8 mouse cellular contexts compared by ENCODE assay signal in genomic region chr4:40970592-40970841, GRCm38 (mm10). TPM values are rescaled to one million over a fixed set of nuclear protein-coding genes. Genes with fewer than 3 reads are reported as not detected.
A peak's percentile ranks its signal among the peaks of the same experiment; 100 is the strongest.
DNase-seq lines count a peak whose midpoint lies in the region; ATAC-seq and TF ChIP-seq lines count a peak whose summit lies in the region.

No protein-coding gene starts in this region.

- peak overlapping the region; percentile 99 for H3ac ChIP-seq in C2C12 (ENCODE audit: control insufficient read depth, insufficient read length, low read depth)

- peaks cover 22% of the 10 kb centered on the region for H3K4me1 ChIP-seq in heart, embryonic 10.5 days
- peaks cover 19% of the 10 kb centered on the region for H3K4me1 ChIP-seq in forebrain, embryonic 12.5 days
- peaks cover 47% of the 10 kb centered on the region for H3K4me1 ChIP-seq in liver, embryonic 13.5 days (replicated peaks)

- H3K9ac ChIP-seq in forebrain, embryonic 12.5 days: peak overlapping the region; percentile 94
- H3K9ac ChIP-seq in liver, embryonic 13.5 days: peak overlapping the region; percentile 91

- no peak for DNase-seq in heart, embryonic 10.5 days (ENCODE audit: low spot score)
- no peak for DNase-seq in heart, postnatal 25 days (ENCODE audit: low spot score)
- DNase-seq in liver, embryonic 13.5 days: no peak
- DNase-seq in embryo, embryonic 10 days (ENCODE audit: low spot score): no peak
- DNase-seq in thymus, postnatal 0 days (ENCODE audit: low spot score): no peak
- no peak for DNase-seq in spleen, postnatal 10 days (ENCODE audit: low spot score in 2 of 2)

- peak overlapping the region; percentile 97 for H3K27ac ChIP-seq in heart, embryonic 10.5 days
- H3K27ac ChIP-seq in forebrain, embryonic 12.5 days: peak overlapping the region; percentile 90
- H3K27ac ChIP-seq in liver, embryonic 13.5 days: peak overlapping the region; percentile 91

- H3K4me2 ChIP-seq in forebrain, embryonic 12.5 days: peak overlapping the region; percentile 76
- H3K4me2 ChIP-seq in liver, embryonic 13.5 days: peak overlapping the region; percentile 85

- H3K79me2 ChIP-seq in C2C12 (ENCODE audit: control insufficient read depth, insufficient read depth): peaks cover 55% of the 10 kb centered on the region

- intact Hi-C loops in heart, postnatal 25 days (cut with DNase I): no loop called here

- WGBS in heart, embryonic 10.5 days: under 1% methylated on average over 15 of the region's 16 CpGs
- WGBS in forebrain, embryonic 12.5 days: 0% methylated on average over 16 of the region's 16 CpGs
- WGBS in liver, embryonic 13.5 days (ENCODE audit: insufficient replicate concordance): under 1% methylated on average over 16 of the region's 16 CpGs

- no peaks in the 10 kb centered on the region for H3K9me3 ChIP-seq in heart, embryonic 10.5 days
- H3K9me3 ChIP-seq in forebrain, embryonic 12.5 days: no peaks in the 10 kb centered on the region
- H3K9me3 ChIP-seq in liver, embryonic 13.5 days (replicated peaks): no peaks in the 10 kb centered on the region

- H3K36me3 ChIP-seq in heart, embryonic 10.5 days: peaks cover 25% of the 10 kb centered on the region
- peaks cover 29% of the 10 kb centered on the region for H3K36me3 ChIP-seq in C2C12 (ENCODE audit: control insufficient read depth, insufficient read depth)
- H3K36me3 ChIP-seq in forebrain, embryonic 12.5 days (replicated peaks): peaks cover 19% of the 10 kb centered on the region
- H3K36me3 ChIP-seq in liver, embryonic 13.5 days: peaks cover 36% of the 10 kb centered on the region

- no peak; the same call in 1 of the 2 replicates for ATAC-seq in forebrain, embryonic 12.5 days (ENCODE audit: low FRiP score)
- ATAC-seq in liver, embryonic 13.5 days (ENCODE audit: low read depth): peak; percentile 38

- peak overlapping the region; percentile 97 for H3K4me3 ChIP-seq in heart, embryonic 10.5 days
- peak overlapping the region; percentile 82 for H3K4me3 ChIP-seq in C2C12 (ENCODE audit: insufficient read depth, poor library complexity, severe bottlenecking)
- peak overlapping the region; percentile 97 for H3K4me3 ChIP-seq in forebrain, embryonic 12.5 days (replicated peaks)
- H3K4me3 ChIP-seq in liver, embryonic 13.5 days (replicated peaks): peak overlapping the region; percentile 97

- TF ChIP-seq CTCF in C2C12 (IDR thresholded peaks at IDR 0.05; ENCODE audit: control insufficient read depth, insufficient read depth, insufficient read length): no peak

- H3K27me3 ChIP-seq in heart, embryonic 10.5 days (ENCODE audit: insufficient read depth, poor library complexity, severe bottlenecking): no peaks in the 10 kb centered on the region
- H3K27me3 ChIP-seq in C2C12 (ENCODE audit: control insufficient read depth, insufficient read depth, insufficient read length): no peaks in the 10 kb centered on the region
- H3K27me3 ChIP-seq in forebrain, embryonic 12.5 days: no peaks in the 10 kb centered on the region
- H3K27me3 ChIP-seq in liver, embryonic 13.5 days: no peaks in the 10 kb centered on the region

- peaks cover 38% of the 10 kb centered on the region for H3K79me3 ChIP-seq in C2C12 (ENCODE audit: low read depth)

TF ChIP-seq in C2C12, 6 proteins besides CTCF, POLR2A, EP300 and RAD21:
- no peak for TF ChIP-seq MYOD1 (IDR thresholded peaks at IDR 0.05; ENCODE audit: control insufficient read depth, insufficient read length, low read depth)
- TF ChIP-seq FOSL1 (IDR thresholded peaks at IDR 0.05; ENCODE audit: insufficient read depth, low read length, poor library complexity, severe bottlenecking): no peak
- no peak for TF ChIP-seq CEBPB (IDR thresholded peaks at IDR 0.05; ENCODE audit: low read depth)
- no peak for TF ChIP-seq MAX (IDR thresholded peaks at IDR 0.05)
- TF ChIP-seq USF1 (IDR thresholded peaks at IDR 0.05; ENCODE audit: low read depth): no peak
- TF ChIP-seq MYOG (IDR thresholded peaks at IDR 0.05; ENCODE audit: control insufficient read depth, extremely low read depth, insufficient read length): no peak
TF ChIP-seq in C2C12: peak in this region for 0.

RNA-seq across cellular contexts. Expression of gene Nfx1, which starts 0.2 kb away (rescaled TPM):
- 76.5 and 87.4 TPM in 2 replicates for polyA plus RNA-seq in heart, embryonic 10.5 days (2016; fragmentation: Nextera tagmentation; extraction: Ambion mirVana)
- 10 to 100 TPM; 20.1 to 21.3 TPM for total RNA-seq in heart, postnatal 25 days (2021)
- polyA plus RNA-seq in C2C12 (2012; fragmentation: generic; extraction: Trizol): 29.0 TPM
- 104 and 109 TPM in 2 replicates for polyA plus RNA-seq in forebrain, embryonic 12.5 days (2016; fragmentation: Nextera tagmentation; extraction: Ambion mirVana)
- polyA plus RNA-seq in liver, embryonic 13.5 days (2015; fragmentation: Nextera tagmentation; extraction: Ambion mirVana): 32.8 and 40.5 TPM in 2 replicates
- polyA plus RNA-seq in thymus, postnatal 0 days (2015; fragmentation: Nextera tagmentation; extraction: Ambion mirVana): 63.5 and 65.6 TPM in 2 replicates

RNA-seq across cellular contexts. Expression of gene Chmp5, which starts 22.3 kb away (rescaled TPM):
- polyA plus RNA-seq in heart, embryonic 10.5 days (2016; fragmentation: Nextera tagmentation; extraction: Ambion mirVana): 72.3 and 76.7 TPM in 2 replicates
- total RNA-seq in heart, postnatal 25 days (2021): 10 to 100 TPM; 33.7 to 35.9 TPM
- 48.8 TPM for polyA plus RNA-seq in C2C12 (2012; fragmentation: generic; extraction: Trizol)
- polyA plus RNA-seq in forebrain, embryonic 12.5 days (2016; fragmentation: Nextera tagmentation; extraction: Ambion mirVana): 143 and 146 TPM in 2 replicates
- polyA plus RNA-seq in liver, embryonic 13.5 days (2015; fragmentation: Nextera tagmentation; extraction: Ambion mirVana): 48.7 and 57.4 TPM in 2 replicates
- polyA plus RNA-seq in thymus, postnatal 0 days (2015; fragmentation: Nextera tagmentation; extraction: Ambion mirVana): 131 and 141 TPM in 2 replicates

RNA-seq across cellular contexts. Expression of gene Bag1, which starts 22.4 kb away (rescaled TPM):
- 181 and 209 TPM in 2 replicates for polyA plus RNA-seq in heart, embryonic 10.5 days (2016; fragmentation: Nextera tagmentation; extraction: Ambion mirVana)
- 100 to 1,000 TPM; 247 to 264 TPM for total RNA-seq in heart, postnatal 25 days (2021)
- polyA plus RNA-seq in C2C12 (2012; fragmentation: generic; extraction: Trizol): 170 TPM
- polyA plus RNA-seq in forebrain, embryonic 12.5 days (2016; fragmentation: Nextera tagmentation; extraction: Ambion mirVana): 215 and 229 TPM in 2 replicates
- 145 and 166 TPM in 2 replicates for polyA plus RNA-seq in liver, embryonic 13.5 days (2015; fragmentation: Nextera tagmentation; extraction: Ambion mirVana)
- 185 and 190 TPM in 2 replicates for polyA plus RNA-seq in thymus, postnatal 0 days (2015; fragmentation: Nextera tagmentation; extraction: Ambion mirVana)

RNA-seq across cellular contexts. Expression of gene Spink4, which starts 50.7 kb away (rescaled TPM):
- polyA plus RNA-seq in heart, embryonic 10.5 days (2016; fragmentation: Nextera tagmentation; extraction: Ambion mirVana): 6.2 and 10.2 TPM in 2 replicates
- under 1 TPM in 1 of 2 experiments, not detected in 1; 0.78 TPM for total RNA-seq in heart, postnatal 25 days (2021)
- not detected for polyA plus RNA-seq in C2C12 (2012; fragmentation: generic; extraction: Trizol)
- not detected in 2 replicates for polyA plus RNA-seq in forebrain, embryonic 12.5 days (2016; fragmentation: Nextera tagmentation; extraction: Ambion mirVana)
- polyA plus RNA-seq in liver, embryonic 13.5 days (2015; fragmentation: Nextera tagmentation; extraction: Ambion mirVana): 0.39 and 0.44 TPM in 2 replicates
- polyA plus RNA-seq in thymus, postnatal 0 days (2015; fragmentation: Nextera tagmentation; extraction: Ambion mirVana): 2.4 and 2.6 TPM in 2 replicates
